Mouse (Mus musculus): ENCODE results near the gene Xylb.

GRCm38 (mm10) chr9:119339558-119340211 is 17.5 kb upstream of the Xylb start, which contains the start of gene Acaa1a:
- TF ChIP-seq CTCF (IDR thresholded peaks at IDR 0.05; ENCODE audit: low read depth, low read length) (0 out of 2 replicates have a peak, but pooled peaks have one; percentile 1), POLR2A (IDR thresholded peaks at IDR 0.05; ENCODE audit: extremely low read depth, insufficient read depth, low read length) (0 out of 2 replicates have a peak, but pooled peaks have one; percentile 44)

All from liver, adult 2 months (tissue).